Mouse (Mus musculus) C2C12 (cell line): Measurements from ENCODE around the gene Pold1. TPM values are rescaled to one million over a fixed set of nuclear protein-coding genes. Genes with fewer than 3 reads are reported as not detected.

Experiments
- H3K27me3 ChIP-seq: one replicate; pipeline ENCODE4 v1.6.1; 2011; ENCODE audit not compliant: control insufficient read depth, insufficient read depth, insufficient read length
- H3K36me3 ChIP-seq: one replicate; pipeline ENCODE4 v1.6.1; 2011; ENCODE audit not compliant: control insufficient read depth, insufficient read depth
- H3K4me3 ChIP-seq: one replicate; pipeline ENCODE4 v1.5.1; 2011; ENCODE audit warnings: mild to moderate bottlenecking, control low read depth; ENCODE audit not compliant: poor library complexity, insufficient read depth, severe bottlenecking
- H3K79me2 ChIP-seq: one replicate; pipeline ENCODE4 v1.6.1; 2011; ENCODE audit not compliant: control insufficient read depth, insufficient read depth
- H3K79me3 ChIP-seq: one replicate; pipeline ENCODE4 v1.6.1; 2011; ENCODE audit warnings: low read depth, control low read depth
- H3ac ChIP-seq: one replicate; pipeline ENCODE3; 2011; ENCODE audit warnings: low read depth; ENCODE audit not compliant: control insufficient read depth, insufficient read length
- CEBPB ChIP-seq: IDR thresholded peaks from one replicate; pipeline ENCODE4 v1.6.1; 2011; ENCODE audit warnings: low read depth, mild to moderate bottlenecking, control low read depth, moderate library complexity
- CTCF ChIP-seq: IDR thresholded peaks from one replicate; pipeline ENCODE4 v1.5.1; 2011; ENCODE audit not compliant: control insufficient read depth, insufficient read depth, insufficient read length
- FOSL1 ChIP-seq: IDR thresholded peaks from one replicate; pipeline ENCODE4 v1.8.0; 2011; ENCODE audit warnings: mild to moderate bottlenecking, low read length; ENCODE audit not compliant: poor library complexity, insufficient read depth, severe bottlenecking
- MAX ChIP-seq: IDR thresholded peaks from one replicate; pipeline ENCODE4 v1.6.1; 2011; ENCODE audit warnings: mild to moderate bottlenecking, control low read depth
- MYOD1 ChIP-seq: IDR thresholded peaks from one replicate; pipeline ENCODE4 v1.6.1; 2011; ENCODE audit warnings: low read depth; ENCODE audit not compliant: control insufficient read depth, insufficient read length
- MYOG ChIP-seq: IDR thresholded peaks from one replicate; pipeline ENCODE4 v1.6.1; 2011; ENCODE audit not compliant: control insufficient read depth, insufficient read length; ENCODE audit errors: extremely low read depth
- USF1 ChIP-seq: IDR thresholded peaks from one replicate; pipeline ENCODE4 v1.6.1; 2011; ENCODE audit warnings: low read depth, mild to moderate bottlenecking, control low read depth, moderate library complexity
- polyA plus RNA-seq: library from polyadenylated mRNA; unstranded; fragments of >200 nt; fragmentation: generic; extraction: Trizol; gene quantifications from one replicate; pipeline ENCODE4 v1.2.1, GENCODE M21; 2012; ENCODE audit warnings: missing spikeins

The Pold1 gene
- polyA plus RNA-seq, 1 experiment: 66.1 TPM

DNA sequence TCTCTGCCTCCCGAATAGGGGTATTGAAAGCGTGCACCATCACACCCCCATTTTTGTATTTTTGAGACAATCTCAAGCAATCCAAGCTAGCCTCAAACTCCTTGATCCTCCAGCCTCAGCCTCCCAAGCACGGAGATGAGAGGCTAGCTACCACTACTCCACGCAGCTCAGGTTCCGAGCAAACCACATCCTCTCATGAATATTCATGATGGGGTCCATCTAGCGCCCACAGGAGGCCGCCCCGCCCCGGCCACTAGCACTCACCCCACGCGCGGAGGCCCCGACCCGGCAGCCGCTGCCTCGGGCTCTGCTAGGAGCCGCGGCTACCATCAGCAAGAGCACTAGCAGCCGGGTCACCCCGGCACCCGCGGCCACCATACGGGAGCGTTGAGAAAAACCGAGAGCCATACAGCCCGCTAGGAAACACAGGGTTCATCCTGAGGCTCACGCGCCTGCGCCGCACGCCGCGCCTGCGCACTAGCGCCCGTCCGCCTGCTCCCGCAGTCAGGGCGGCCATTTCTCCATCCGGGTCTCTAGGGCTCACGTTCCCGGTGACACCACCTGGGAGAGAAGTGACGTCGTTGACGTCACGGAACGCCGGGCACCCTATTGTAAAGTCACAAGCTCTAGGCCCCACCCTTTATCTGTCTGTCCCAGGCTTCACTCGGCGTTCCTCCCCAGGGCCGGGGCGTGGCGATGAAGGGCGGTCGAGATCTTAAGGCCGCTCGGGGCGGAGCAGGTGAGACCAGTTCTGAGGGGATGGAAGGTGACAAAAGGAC, 52.5 kb downstream of the Pold1 start, which contains the start of the genes Emc10 and Fam71e1:
Gene Emc10 (minus strand): TSS at position 538 of the 779 bp plus-strand sequence.
Gene Fam71e1 (plus strand): TSS at position 590 of the 779 bp plus-strand sequence.
- no peaks in the 10 kb centered on the region for H3K36me3 ChIP-seq
- H3K79me2 ChIP-seq: peaks cover 23% of the 10 kb centered on the region
- peak within 1 kb of the TSS; percentile 43 for H3K4me3 ChIP-seq
- no peaks in the 10 kb centered on the region for H3K27me3 ChIP-seq
- H3ac ChIP-seq: peak within 1 kb of the TSS; percentile 73
- peaks cover 13% of the 10 kb centered on the region for H3K79me3 ChIP-seq
- TF ChIP-seq CEBPB (no peak), CTCF (no peak), MYOG (no peak), USF1 (no peak), MAX (no peak)

DNA sequence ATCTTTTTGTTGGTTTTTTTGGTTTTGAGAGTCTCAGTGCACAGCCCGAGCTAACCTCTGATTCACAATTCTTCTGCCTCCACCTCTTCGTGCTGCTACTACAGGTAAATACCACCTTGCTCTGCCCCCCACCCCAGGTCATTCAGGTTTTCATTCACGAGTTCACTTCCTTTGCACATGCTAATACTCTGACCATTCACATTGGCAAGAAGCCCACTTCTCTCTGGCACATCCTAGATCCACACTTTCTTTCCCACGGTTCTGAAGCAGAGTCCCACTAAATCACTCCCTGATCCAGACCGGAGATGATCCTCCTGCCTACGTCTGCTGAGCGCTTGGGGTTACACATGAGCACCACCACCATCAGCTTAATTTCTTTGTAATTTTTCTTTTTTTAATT, 53.6 kb downstream of the Pold1 start:
- Histone ChIP-seq H3K79me2 (peaks cover 23% of the 10 kb centered on the region), H3K27me3 (no peaks in the 10 kb centered on the region), H3K4me3 (peak overlapping the region; percentile 39), H3K79me3 (peaks cover 13% of the 10 kb centered on the region), H3K36me3 (no peaks in the 10 kb centered on the region), H3ac (no peak overlapping the region)
- TF ChIP-seq FOSL1 (no peak), USF1 (no peak), MAX (no peak), CTCF (no peak), CEBPB (no peak), MYOG (no peak), MYOD1 (no peak)

DNA sequence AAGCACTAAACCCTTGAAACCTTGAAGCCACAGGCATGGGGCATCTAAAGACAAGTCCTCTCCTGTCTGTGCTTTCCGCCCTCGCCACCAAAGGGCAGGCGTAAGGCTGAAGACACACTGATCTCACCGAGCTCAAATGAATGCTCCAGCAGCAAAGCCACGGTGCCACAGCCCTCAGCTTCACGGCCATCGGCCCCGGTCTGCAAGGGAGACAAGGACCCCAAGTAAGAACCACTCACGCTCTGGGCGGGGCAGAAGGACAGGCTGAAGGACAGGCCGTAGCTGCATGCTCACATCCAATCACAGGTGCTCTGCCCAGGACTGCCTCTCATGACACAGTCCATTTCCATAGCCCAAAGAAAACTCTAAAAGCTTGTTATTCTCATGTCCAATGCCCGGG, 54.0 kb downstream of the Pold1 start:
- Histone ChIP-seq H3ac (no peak overlapping the region), H3K79me2 (peaks cover 23% of the 10 kb centered on the region), H3K4me3 (no peak overlapping the region), H3K79me3 (peaks cover 13% of the 10 kb centered on the region), H3K27me3 (no peaks in the 10 kb centered on the region), H3K36me3 (no peaks in the 10 kb centered on the region)
- TF ChIP-seq CTCF (no peak), MAX (no peak), FOSL1 (no peak), USF1 (no peak), MYOG (no peak), MYOD1 (no peak), CEBPB (no peak)

DNA sequence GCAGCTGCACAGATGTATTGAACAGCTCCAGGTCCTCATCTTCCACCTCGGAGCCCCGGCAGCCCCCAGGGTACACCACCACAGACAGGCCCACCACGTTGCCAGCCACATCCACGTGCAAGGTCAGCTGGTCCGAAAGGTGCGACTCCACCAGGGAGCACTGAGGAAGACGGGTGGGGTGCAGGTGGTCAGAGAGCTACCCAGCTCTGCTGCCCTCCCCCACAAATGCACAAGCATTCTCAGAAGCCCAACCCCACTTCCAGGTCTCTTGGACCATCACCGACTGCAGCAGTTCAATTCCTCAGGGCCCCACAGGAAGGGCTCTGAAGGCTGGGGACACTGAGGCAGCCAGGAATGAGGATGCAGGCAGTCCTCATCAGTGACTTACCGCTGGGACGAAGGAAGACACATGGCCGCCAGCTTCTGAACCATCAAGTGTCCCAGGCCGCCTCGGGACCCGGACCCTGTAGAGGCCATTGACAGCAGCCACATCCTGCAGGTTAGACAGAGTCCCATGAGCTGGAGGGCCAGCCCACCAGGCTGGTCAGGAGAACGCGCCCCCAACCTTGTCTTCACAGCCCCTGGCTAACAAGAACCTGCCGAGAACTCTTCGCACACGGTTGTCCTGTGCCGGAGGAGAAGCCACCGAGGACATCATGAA, 56.4 kb downstream of the Pold1 start:
- H3K36me3 ChIP-seq: no peaks in the 10 kb centered on the region

DNA sequence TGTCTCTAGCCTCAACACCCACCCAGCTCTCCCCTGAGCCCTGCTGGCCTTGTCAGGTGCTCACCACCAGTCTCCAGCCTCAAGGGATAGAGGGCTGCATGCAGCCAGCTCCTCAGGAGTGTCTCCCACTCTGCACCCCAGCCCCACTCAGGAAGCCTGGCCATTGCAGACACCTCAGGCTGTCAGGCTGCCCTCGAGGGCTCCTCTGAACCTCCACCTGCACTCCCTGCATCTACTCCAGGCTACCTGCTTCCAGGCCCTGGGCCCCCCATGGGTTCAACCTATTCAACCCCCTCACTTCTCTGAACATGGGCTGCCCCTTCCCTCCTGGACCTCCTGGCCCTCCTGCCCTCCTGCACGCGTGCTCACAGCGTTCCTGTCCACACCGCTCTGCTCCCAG, 57.3 kb downstream of the Pold1 start:
- peaks cover 13% of the 10 kb centered on the region for H3K79me3 ChIP-seq
- no peaks in the 10 kb centered on the region for H3K27me3 ChIP-seq
- no peaks in the 10 kb centered on the region for H3K36me3 ChIP-seq
- peaks cover 23% of the 10 kb centered on the region for H3K79me2 ChIP-seq
- no peak overlapping the region for H3K4me3 ChIP-seq
- TF ChIP-seq CTCF: no peak
- TF ChIP-seq MAX: no peak
- no peak for TF ChIP-seq USF1
- TF ChIP-seq FOSL1: no peak
- TF ChIP-seq MYOD1: no peak
- TF ChIP-seq CEBPB: no peak
- no peak for TF ChIP-seq MYOG
- no peak overlapping the region for H3ac ChIP-seq

More for the DNA sequence above, 56.4 kb downstream of the Pold1 start:
- Histone ChIP-seq H3ac (no peak overlapping the region), H3K79me2 (peaks cover 23% of the 10 kb centered on the region), H3K79me3 (peaks cover 13% of the 10 kb centered on the region), H3K4me3 (no peak overlapping the region), H3K27me3 (no peaks in the 10 kb centered on the region)
- TF ChIP-seq MYOG: no peak
- TF ChIP-seq MAX: no peak
- TF ChIP-seq CEBPB: no peak
- TF ChIP-seq FOSL1: no peak
- TF ChIP-seq USF1: no peak
- TF ChIP-seq MYOD1: no peak
- TF ChIP-seq CTCF: no peak
